Comparison of ENCODE assay signal across 7 mouse cellular contexts in the genomic region with DNA sequence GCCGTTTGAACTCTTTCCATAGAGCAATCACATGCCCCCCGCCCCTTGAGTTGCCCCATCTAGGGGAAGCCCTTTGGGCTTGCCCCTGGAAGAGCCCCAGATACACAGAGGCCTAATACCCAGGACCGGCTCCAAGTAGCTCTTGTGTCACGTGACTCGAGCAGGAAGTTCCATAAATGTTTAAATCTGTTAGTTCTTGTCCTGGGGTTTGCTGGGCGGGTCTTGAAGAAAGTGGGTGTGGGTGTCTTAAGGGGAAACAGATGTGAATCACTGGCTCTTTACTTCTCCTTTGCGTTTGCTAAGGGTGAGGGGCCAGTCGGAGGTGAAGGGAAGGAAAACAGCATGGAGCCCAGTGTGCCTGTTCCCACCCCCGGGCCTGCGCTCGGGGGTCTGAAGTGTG. TPM values are rescaled to one million over a fixed set of nuclear protein-coding genes. Genes with fewer than 3 reads are reported as not detected.
DNase-seq lines count a peak whose midpoint lies in the region; ATAC-seq and TF ChIP-seq lines count a peak whose summit lies in the region.

No protein-coding gene starts in this region.

- WGBS in hindbrain, embryonic 11.5 days: 69% methylated on average over 11 of the region's 11 CpGs

- DNase-seq in 3T3-L1 (ENCODE audit: low read depth, low spot score): peak; percentile 81
- DNase-seq in hindbrain, embryonic 11.5 days (ENCODE audit: low spot score): peak; percentile 20
- DNase-seq in lung, postnatal 14 days: peak; percentile 47
- DNase-seq in right cerebral cortex, postnatal 14 days: no peak
- DNase-seq in frontal cortex, postnatal 36 days (ENCODE audit: low spot score in 2 of 2): no peak
- no peak for DNase-seq in kidney, postnatal 36 days

- H3K9ac ChIP-seq in hindbrain, embryonic 11.5 days (ENCODE audit: low read depth, low read length): no peak overlapping the region

- H3K27me3 ChIP-seq in E14TG2a.4 (ENCODE audit: insufficient read depth, low read length): peaks cover 54% of the 10 kb centered on the region
- H3K27me3 ChIP-seq in hindbrain, embryonic 11.5 days (ENCODE audit: control insufficient read depth, insufficient read depth, low read length): peaks cover 22% of the 10 kb centered on the region

- peaks cover 3% of the 10 kb centered on the region; the same call in 1 of the 2 replicates for H3K9me3 ChIP-seq in E14TG2a.4 (ENCODE audit: low read length)
- H3K9me3 ChIP-seq in hindbrain, embryonic 11.5 days (ENCODE audit: control insufficient read depth, low read length): no peaks in the 10 kb centered on the region

- no peak overlapping the region for H3K27ac ChIP-seq in hindbrain, embryonic 11.5 days (ENCODE audit: low read depth, low read length)

- no peaks in the 10 kb centered on the region for H3K36me3 ChIP-seq in E14TG2a.4 (ENCODE audit: insufficient read depth, low read length)
- H3K36me3 ChIP-seq in hindbrain, embryonic 11.5 days (ENCODE audit: control insufficient read depth, insufficient read depth, low read length): no peaks in the 10 kb centered on the region

- no peak for ATAC-seq in hindbrain, embryonic 11.5 days (ENCODE audit: low FRiP score)

- H3K4me1 ChIP-seq in E14TG2a.4 (replicated peaks; ENCODE audit: low read depth, low read length): peaks cover 53% of the 10 kb centered on the region
- H3K4me1 ChIP-seq in hindbrain, embryonic 11.5 days (replicated peaks; ENCODE audit: control insufficient read depth, insufficient read depth, low read length): peaks cover 8% of the 10 kb centered on the region; the same call in 1 of the 2 replicates

- H3K4me3 ChIP-seq in E14TG2a.4 (replicated peaks; ENCODE audit: low read length): peak overlapping the region; percentile 7; the same call in 1 of the 2 replicates
- H3K4me3 ChIP-seq in hindbrain, embryonic 11.5 days (ENCODE audit: low read depth, low read length): no peak overlapping the region

- TF ChIP-seq CTCF in E14TG2a.4 (conservative IDR thresholded peaks at IDR 0.05; ENCODE audit: low read length): no peak

- no peak overlapping the region; the same call in 1 of the 2 replicates for H3K4me2 ChIP-seq in hindbrain, embryonic 11.5 days (replicated peaks; ENCODE audit: low read depth, low read length)

RNA-seq across cellular contexts. Expression of a gene that starts 2.3 kb away (rescaled TPM):
- 4.5 and 5.7 TPM in 2 replicates for polyA plus RNA-seq in hindbrain, embryonic 11.5 days (2014; fragmentation: Nextera tagmentation; extraction: Ambion mirVana)

RNA-seq across cellular contexts. Expression of a gene that starts 30.1 kb away (rescaled TPM):
- polyA plus RNA-seq in hindbrain, embryonic 11.5 days (2014; fragmentation: Nextera tagmentation; extraction: Ambion mirVana): 19.2 and 19.9 TPM in 2 replicates

RNA-seq across cellular contexts. Expression of a gene that starts 30.2 kb away (rescaled TPM):
- 16.7 and 21.0 TPM in 2 replicates for polyA plus RNA-seq in hindbrain, embryonic 11.5 days (2014; fragmentation: Nextera tagmentation; extraction: Ambion mirVana)

Comparison
In these comparisons a context has a peak if more than half of its experiments do, and no peak if none do; other contexts are left out.
1. DNase-seq: peak in 3T3-L1 (single experiment), hindbrain, embryonic 11.5 days (single experiment) and lung, postnatal 14 days (single experiment); none in right cerebral cortex, postnatal 14 days (single experiment), frontal cortex, postnatal 36 days (0 of 2) and kidney, postnatal 36 days (0 of 2).